Mouse (Mus musculus) midbrain, embryonic 13.5 days (tissue): ENCODE results near the gene Hmcn2. TPM values are rescaled to one million over a fixed set of nuclear protein-coding genes. Genes with fewer than 3 reads are reported as not detected.
A peak's percentile ranks its signal among the peaks of the same experiment; 100 is the strongest.

Source experiments
- ATAC-seq: fragments of 200-750 bp; cut with Nextera tagmentation; 2 replicates; pipeline ENCODE4 v1.8.0; 2017; ENCODE audit warnings: mild to moderate bottlenecking, moderate TSS enrichment, moderate library complexity
- H3K27ac ChIP-seq: fragments of 300-500 bp; sonication (generic); 2 replicates; pipeline ENCODE4 v1.5.1; 2015; ENCODE audit warnings: inconsistent platforms, mild to moderate bottlenecking, moderate library complexity
- H3K27me3 ChIP-seq: fragments of 300-500 bp; sonication (generic); 2 replicates; pipeline ENCODE4 v1.6.1; 2015; ENCODE audit warnings: mild to moderate bottlenecking, inconsistent platforms
- H3K36me3 ChIP-seq: fragments of 300-500 bp; sonication (generic); 2 replicates; pipeline ENCODE4 v1.6.1; 2015; ENCODE audit warnings: mild to moderate bottlenecking, inconsistent platforms
- H3K4me1 ChIP-seq: fragments of 300-500 bp; sonication (generic); replicated peaks from 2 replicates; pipeline ENCODE4 v1.6.1; 2015; ENCODE audit warnings: inconsistent platforms
- H3K4me2 ChIP-seq: fragments of 300-500 bp; sonication (generic); replicated peaks from 2 replicates; pipeline ENCODE4 v1.6.1; 2015; ENCODE audit warnings: moderate library complexity, mild to moderate bottlenecking, inconsistent platforms
- H3K4me3 ChIP-seq: fragments of 300-500 bp; sonication (generic); replicated peaks from 2 replicates; pipeline ENCODE4 v1.5.1; 2015; ENCODE audit warnings: mild to moderate bottlenecking, inconsistent platforms
- H3K9ac ChIP-seq: fragments of 300-500 bp; sonication (generic); replicated peaks from 2 replicates; pipeline ENCODE4 v1.6.1; 2015; ENCODE audit warnings: mild to moderate bottlenecking, inconsistent platforms
- H3K9me3 ChIP-seq: fragments of 300-500 bp; sonication (generic); 2 replicates; pipeline ENCODE4 v1.6.1; 2016; ENCODE audit warnings: mild to moderate bottlenecking, inconsistent platforms
- WGBS: fragments of 180-500 bp; shearing (Covaris S2); methylation state at CpG from one replicate; pipeline ENCODE4 v1.1.7; 2015; 5-methylcytosine and 5-hydroxymethylcytosine counted together
- polyA plus RNA-seq: library from polyadenylated mRNA; unstranded; fragments of >200 nt; fragmentation: Nextera tagmentation; extraction: Ambion mirVana; gene quantifications from 2 replicates; pipeline ENCODE4 v1.2.1, GENCODE M21; 2015

The Hmcn2 gene
- polyA plus RNA-seq, 1 experiment from 2014 or later, result 0.15 TPM

GRCm38 (mm10) chr2:31449902-31450301, 135.7 kb downstream of the Hmcn2 start:
- H3K9me3 ChIP-seq, result no peaks in the 10 kb centered on the region
- H3K4me1 ChIP-seq, result peaks cover 30% of the 10 kb centered on the region
- H3K9ac ChIP-seq, result no peak overlapping the region
- H3K36me3 ChIP-seq, result no peaks in the 10 kb centered on the region
- no peak overlapping the region for H3K4me3 ChIP-seq
- H3K27ac ChIP-seq, result no peak overlapping the region
- H3K27me3 ChIP-seq, result peaks cover 22% of the 10 kb centered on the region
- ATAC-seq, result peak; percentile 35; the same call in 1 of the 2 replicates
- WGBS, result 96% methylated on average over 4 of the region's 4 CpGs
- no peak overlapping the region for H3K4me2 ChIP-seq

DNA sequence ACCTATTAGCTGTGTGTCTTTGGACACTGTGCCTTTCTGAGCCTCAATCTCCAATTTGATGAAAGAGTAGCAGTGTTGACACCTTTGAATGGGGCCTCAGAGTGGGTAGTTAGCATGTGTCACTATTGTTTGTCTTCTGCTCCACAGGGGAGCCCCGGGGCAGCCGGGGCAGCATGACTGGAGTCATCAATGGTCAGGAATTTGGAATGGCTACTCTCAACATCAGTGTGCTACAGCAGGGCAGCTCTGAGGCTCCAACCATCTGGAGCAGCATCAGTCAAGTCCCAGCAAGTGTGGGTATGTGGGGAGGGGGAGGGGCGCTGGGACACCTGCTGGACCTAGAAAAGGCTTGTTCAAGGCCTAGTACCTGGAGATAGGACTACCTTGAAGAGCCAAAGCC, 136.4 kb downstream of the Hmcn2 start:
- no peak overlapping the region for H3K27ac ChIP-seq
- no peak overlapping the region for H3K4me2 ChIP-seq
- 43% methylated on average over 3 of the region's 3 CpGs for WGBS
- no peak overlapping the region for H3K4me3 ChIP-seq
- H3K4me1 ChIP-seq, result peaks cover 30% of the 10 kb centered on the region
- H3K36me3 ChIP-seq, result no peaks in the 10 kb centered on the region
- no peak for ATAC-seq
- no peak overlapping the region for H3K9ac ChIP-seq
- peaks cover 28% of the 10 kb centered on the region for H3K27me3 ChIP-seq
- H3K9me3 ChIP-seq, result no peaks in the 10 kb centered on the region

DNA sequence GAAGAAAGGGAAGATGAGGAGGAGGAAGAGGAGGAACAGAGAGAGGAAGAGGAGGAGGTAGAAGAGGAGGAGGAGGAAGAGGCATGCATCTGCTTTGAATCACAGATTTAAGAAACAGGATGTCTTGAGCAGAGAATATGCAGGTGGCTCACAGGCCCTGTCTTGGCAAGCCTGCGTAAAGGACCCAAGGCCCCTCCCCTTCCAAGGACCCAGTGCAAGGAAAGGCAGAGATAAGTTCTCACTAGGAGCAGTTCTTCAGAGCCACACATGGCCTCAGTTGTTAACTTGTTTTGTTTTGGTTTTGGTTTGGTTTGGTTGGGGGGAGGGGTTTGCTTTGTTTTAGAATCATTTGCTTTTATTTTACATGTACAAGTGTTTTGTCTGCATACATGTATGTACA, 137.3 kb downstream of the Hmcn2 start:
- no peak overlapping the region for H3K27ac ChIP-seq
- no peak overlapping the region for H3K4me3 ChIP-seq
- H3K36me3 ChIP-seq, result no peaks in the 10 kb centered on the region
- H3K27me3 ChIP-seq, result peaks cover 29% of the 10 kb centered on the region
- no peak for ATAC-seq
- WGBS, result 86% methylated on average over 1 of the region's 1 CpGs
- peaks cover 30% of the 10 kb centered on the region for H3K4me1 ChIP-seq
- no peak overlapping the region for H3K4me2 ChIP-seq
- H3K9ac ChIP-seq, result no peak overlapping the region
- H3K9me3 ChIP-seq, result no peaks in the 10 kb centered on the region

- no peak overlapping the region for H3K27ac ChIP-seq
- peaks cover 39% of the 10 kb centered on the region for H3K27me3 ChIP-seq
- H3K9ac ChIP-seq, result no peak overlapping the region
- peaks cover 30% of the 10 kb centered on the region for H3K4me1 ChIP-seq
- no peak overlapping the region for H3K4me3 ChIP-seq
- 80% methylated on average over 13 of the region's 13 CpGs for WGBS
- H3K9me3 ChIP-seq, result no peaks in the 10 kb centered on the region
- no peak overlapping the region for H3K4me2 ChIP-seq
- ATAC-seq, result no peak
- H3K36me3 ChIP-seq, result no peaks in the 10 kb centered on the region
Measured at GRCm38 (mm10) chr2:31453011-31453410, 138.8 kb downstream of the Hmcn2 start.

DNA sequence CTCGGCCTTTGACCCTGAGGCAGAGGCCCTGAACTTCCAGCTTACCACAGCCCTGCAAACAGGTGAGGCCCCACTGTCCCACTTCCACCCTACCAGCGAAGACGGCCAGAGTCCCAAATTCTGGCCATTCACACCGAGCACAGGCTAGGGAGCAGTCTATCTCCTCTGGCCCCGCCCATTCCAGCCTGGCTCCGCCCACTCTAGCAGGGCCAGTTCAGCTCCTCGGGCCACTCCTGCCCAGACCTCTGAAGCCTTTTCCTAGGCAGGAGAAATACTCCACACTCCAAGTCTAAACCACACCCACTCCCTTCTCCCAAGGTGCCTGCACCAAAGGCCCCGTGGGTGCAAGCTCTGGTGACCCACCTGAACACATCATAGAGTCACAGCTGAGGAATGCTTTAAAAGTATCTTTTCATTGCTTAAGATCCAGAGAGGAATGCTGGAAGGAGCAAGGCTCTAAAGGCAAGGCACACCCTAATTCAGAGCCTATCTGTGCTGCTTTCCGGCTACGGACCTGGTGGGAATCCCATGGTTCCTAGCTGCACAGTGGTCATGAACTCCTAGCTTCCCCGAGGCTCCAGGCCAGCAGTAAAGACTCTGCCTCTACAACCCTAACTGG, 139.5 kb downstream of the Hmcn2 start:
- ATAC-seq, result no peak
- H3K9me3 ChIP-seq, result no peaks in the 10 kb centered on the region
- 40% methylated on average over 11 of the region's 11 CpGs for WGBS
- H3K36me3 ChIP-seq, result no peaks in the 10 kb centered on the region
- peaks cover 46% of the 10 kb centered on the region for H3K27me3 ChIP-seq
- no peak overlapping the region for H3K9ac ChIP-seq
- no peak overlapping the region for H3K4me3 ChIP-seq
- H3K27ac ChIP-seq, result no peak overlapping the region
- no peak overlapping the region for H3K4me2 ChIP-seq
- H3K4me1 ChIP-seq, result peaks cover 27% of the 10 kb centered on the region

DNA sequence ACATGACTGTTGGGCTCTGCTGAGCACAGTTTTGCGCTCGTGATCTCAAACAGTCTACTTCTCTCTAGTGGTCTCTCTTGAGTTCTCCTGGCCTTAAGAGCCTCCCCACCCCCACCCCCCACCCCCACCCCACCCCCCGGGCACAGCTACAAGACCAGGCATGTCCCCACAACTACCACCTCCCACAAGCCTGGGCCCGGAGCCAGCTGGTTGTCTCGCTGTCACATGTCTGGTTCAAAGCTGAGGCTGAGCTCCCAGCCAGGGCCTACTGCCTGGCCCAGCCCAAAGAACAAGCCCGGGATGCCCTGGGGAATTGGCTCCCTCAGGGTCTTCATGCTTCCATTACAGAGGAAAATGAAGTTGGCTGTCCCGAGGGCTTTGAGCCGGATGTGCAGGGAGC, 140.1 kb downstream of the Hmcn2 start:
- H3K4me3 ChIP-seq, result no peak overlapping the region
- no peak overlapping the region for H3K4me2 ChIP-seq
- H3K36me3 ChIP-seq, result no peaks in the 10 kb centered on the region
- no peaks in the 10 kb centered on the region for H3K9me3 ChIP-seq
- ATAC-seq, result no peak
- peaks cover 52% of the 10 kb centered on the region for H3K27me3 ChIP-seq
- no peak overlapping the region for H3K27ac ChIP-seq
- WGBS, result 72% methylated on average over 8 of the region's 8 CpGs
- H3K9ac ChIP-seq, result no peak overlapping the region
- H3K4me1 ChIP-seq, result peaks cover 21% of the 10 kb centered on the region

DNA sequence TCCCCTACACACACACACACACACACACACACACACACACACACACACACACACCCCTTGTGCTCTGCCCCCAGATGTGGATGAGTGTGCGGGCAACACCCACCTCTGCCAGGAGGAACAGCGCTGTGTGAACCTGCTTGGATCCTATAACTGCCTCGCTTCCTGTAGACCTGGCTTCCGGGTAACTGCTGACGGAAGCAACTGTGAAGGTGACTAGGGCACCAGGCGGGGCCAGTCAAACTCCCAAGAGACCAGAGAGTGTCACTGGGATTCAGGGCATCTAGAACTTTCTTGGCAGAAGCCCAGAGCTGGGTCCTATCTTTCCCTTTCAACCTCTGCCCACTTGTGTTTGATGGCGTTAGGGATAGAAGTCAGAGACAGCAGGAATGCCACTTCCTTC, 141.2 kb downstream of the Hmcn2 start:
- H3K9ac ChIP-seq, result no peak overlapping the region
- ATAC-seq, result no peak
- no peak overlapping the region for H3K4me3 ChIP-seq
- H3K9me3 ChIP-seq, result no peaks in the 10 kb centered on the region
- H3K4me1 ChIP-seq, result peaks cover 20% of the 10 kb centered on the region
- peaks cover 64% of the 10 kb centered on the region for H3K27me3 ChIP-seq
- H3K27ac ChIP-seq, result no peak overlapping the region
- no peak overlapping the region for H3K4me2 ChIP-seq
- H3K36me3 ChIP-seq, result no peaks in the 10 kb centered on the region
- WGBS, result 88% methylated on average over 7 of the region's 7 CpGs

DNA sequence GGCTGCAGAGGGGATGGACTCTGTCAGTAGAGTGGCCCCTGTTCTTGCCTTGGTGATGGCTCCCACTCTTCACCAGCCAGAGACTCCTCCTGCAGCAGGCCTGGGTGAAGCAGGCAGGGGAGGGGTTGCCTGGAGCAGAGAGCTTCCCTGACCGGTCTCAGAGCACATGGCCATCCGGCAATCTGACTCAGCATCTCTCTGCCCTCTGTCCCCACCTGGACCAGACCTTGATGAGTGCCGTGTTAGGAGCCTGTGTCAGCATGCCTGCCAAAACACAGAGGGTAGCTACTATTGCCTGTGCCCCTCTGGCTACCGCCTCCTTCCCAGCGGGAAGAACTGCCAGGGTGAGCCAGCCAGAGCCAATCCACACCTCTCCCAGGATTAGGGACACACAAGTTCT, 144.2 kb downstream of the Hmcn2 start:
- WGBS, result 54% methylated on average over 5 of the region's 5 CpGs
- Histone ChIP-seq H3K9me3 (no peaks in the 10 kb centered on the region), H3K36me3 (no peaks in the 10 kb centered on the region), H3K4me1 (peaks cover 13% of the 10 kb centered on the region), H3K4me3 (no peak overlapping the region), H3K4me2 (no peak overlapping the region), H3K9ac (no peak overlapping the region), H3K27me3 (peaks cover 77% of the 10 kb centered on the region), H3K27ac (no peak overlapping the region)
- no peak for ATAC-seq

- Histone ChIP-seq H3K36me3 (no peaks in the 10 kb centered on the region), H3K27me3 (peaks cover 73% of the 10 kb centered on the region), H3K9me3 (no peaks in the 10 kb centered on the region), H3K4me2 (peak overlapping the region; percentile 67), H3K4me1 (peaks cover 13% of the 10 kb centered on the region), H3K4me3 (no peak overlapping the region), H3K27ac (no peak overlapping the region), H3K9ac (no peak overlapping the region)
- ATAC-seq, result peak; percentile 18; the same call in 1 of the 2 replicates
- 46% methylated on average over 16 of the region's 16 CpGs for WGBS
Measured at GRCm38 (mm10) chr2:31458989-31459936, 145.0 kb downstream of the Hmcn2 start.

DNA sequence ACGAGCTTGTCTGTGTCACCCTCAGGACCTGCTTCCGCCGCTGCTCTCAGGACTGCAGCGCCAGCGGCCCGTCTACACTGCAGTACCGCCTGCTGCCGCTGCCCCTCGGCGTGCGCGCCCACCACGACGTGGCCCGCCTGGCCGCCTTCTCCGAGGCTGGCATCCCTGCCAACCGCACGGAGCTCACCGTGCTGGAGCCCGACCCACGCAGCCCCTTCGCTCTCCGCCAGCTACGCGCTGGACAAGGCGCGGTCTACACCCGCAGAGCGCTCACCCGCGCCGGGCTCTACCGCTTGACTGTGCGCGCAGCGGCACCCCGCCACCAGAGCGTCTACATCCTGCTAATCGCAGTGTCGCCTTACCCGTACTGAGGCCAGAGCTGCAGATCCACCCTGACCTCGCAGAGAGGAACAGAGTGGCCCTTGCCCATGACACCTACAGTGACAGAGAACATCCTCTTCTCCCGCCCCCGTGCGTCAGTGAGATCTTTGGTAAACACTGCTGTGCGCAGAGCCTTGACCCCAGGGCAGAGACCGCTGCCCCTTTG, 145.9 kb downstream of the Hmcn2 start:
- peak; percentile 81 for ATAC-seq
- under 1% methylated on average over 48 of the region's 48 CpGs for WGBS
- H3K27ac ChIP-seq, result no peak overlapping the region
- H3K4me1 ChIP-seq, result peaks cover 11% of the 10 kb centered on the region
- no peaks in the 10 kb centered on the region for H3K36me3 ChIP-seq
- no peaks in the 10 kb centered on the region for H3K9me3 ChIP-seq
- H3K4me3 ChIP-seq, result peak overlapping the region; percentile 41
- H3K27me3 ChIP-seq, result peaks cover 71% of the 10 kb centered on the region
- peak overlapping the region; percentile 67 for H3K4me2 ChIP-seq
- H3K9ac ChIP-seq, result peak overlapping the region; percentile 57

- Histone ChIP-seq H3K9ac (no peak overlapping the region), H3K4me2 (no peak overlapping the region), H3K27me3 (peaks cover 67% of the 10 kb centered on the region), H3K36me3 (no peaks in the 10 kb centered on the region), H3K4me3 (no peak overlapping the region), H3K9me3 (no peaks in the 10 kb centered on the region), H3K27ac (no peak overlapping the region), H3K4me1 (peaks cover 11% of the 10 kb centered on the region)
- WGBS, result 86% methylated on average over 7 of the region's 7 CpGs
- no peak for ATAC-seq
Measured at GRCm38 (mm10) chr2:31460920-31461319, 146.7 kb downstream of the Hmcn2 start.

DNA sequence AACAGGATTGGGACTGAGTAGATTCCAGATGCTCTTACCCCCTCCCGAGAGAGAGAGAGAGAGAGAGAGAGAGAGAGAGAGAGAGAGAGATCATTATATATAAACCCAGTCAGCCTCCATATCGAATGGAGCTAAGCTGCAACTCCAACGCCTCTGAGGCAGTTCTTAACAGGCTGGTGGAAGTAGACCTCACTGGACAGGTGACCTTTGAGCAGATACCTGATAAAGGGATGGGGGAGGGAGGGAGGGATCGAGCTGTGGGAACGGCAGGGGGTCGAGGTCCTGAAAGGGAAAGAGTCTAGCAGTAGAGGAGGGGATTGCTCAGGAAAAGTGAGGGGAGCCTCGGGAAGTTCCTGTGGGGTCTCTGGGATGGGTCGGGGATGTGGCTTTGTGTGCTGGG, 147.8 kb downstream of the Hmcn2 start:
- 38% methylated on average over 8 of the region's 8 CpGs for WGBS

More for the DNA sequence above, 147.8 kb downstream of the Hmcn2 start:
- no peak overlapping the region for H3K4me2 ChIP-seq
- no peak overlapping the region for H3K27ac ChIP-seq
- H3K36me3 ChIP-seq, result no peaks in the 10 kb centered on the region
- H3K4me1 ChIP-seq, result peaks cover 11% of the 10 kb centered on the region
- no peak overlapping the region for H3K9ac ChIP-seq
- peaks cover 66% of the 10 kb centered on the region for H3K27me3 ChIP-seq
- no peaks in the 10 kb centered on the region for H3K9me3 ChIP-seq
- no peak overlapping the region for H3K4me3 ChIP-seq
- no peak for ATAC-seq
